Mouse (Mus musculus): ENCODE data around the gene 1300017J02Rik. TPM values are rescaled to one million over a fixed set of nuclear protein-coding genes. Genes with fewer than 3 reads are reported as not detected.

The 1300017J02Rik gene
- polyA plus RNA-seq, 1 experiment from 2014 or later: 1.4 TPM

GRCm38 (mm10) chr9:103286396-103286795 lies 18.5 kb downstream of the 1300017J02Rik start:
- no peaks in the 10 kb centered on the region for H3K36me3 ChIP-seq (ENCODE audit: insufficient read depth, low read length)
- H3K4me3 ChIP-seq (ENCODE audit: low read depth, low read length): no peak overlapping the region
- DNase-seq (ENCODE audit: low spot score) (no peak), ATAC-seq (no peak)
- H3K9ac ChIP-seq (replicated peaks; ENCODE audit: low read depth): no peak overlapping the region
- TF ChIP-seq EP300 (IDR thresholded peaks at IDR 0.05) (no peak), CTCF (IDR thresholded peaks at IDR 0.05) (no peak)
- H3K4me1 ChIP-seq (ENCODE audit: insufficient read depth, low read depth, low read length): no peaks in the 10 kb centered on the region
- no peaks in the 10 kb centered on the region for H3K9me3 ChIP-seq (ENCODE audit: low read length)
- 36% methylated on average over 4 of the region's 4 CpGs for WGBS
- no peak overlapping the region for H3K27ac ChIP-seq (ENCODE audit: low read length)
- H3K4me2 ChIP-seq (replicated peaks; ENCODE audit: low read depth, low read length): no peak overlapping the region
- no peaks in the 10 kb centered on the region for H3K27me3 ChIP-seq (replicated peaks; ENCODE audit: insufficient read depth, low read length)

- no peak overlapping the region for H3K27ac ChIP-seq (ENCODE audit: low read length)
- WGBS: 74% methylated on average over 6 of the region's 6 CpGs
- no peaks in the 10 kb centered on the region for H3K27me3 ChIP-seq (replicated peaks; ENCODE audit: insufficient read depth, low read length)
- TF ChIP-seq CTCF (IDR thresholded peaks at IDR 0.05) (no peak), EP300 (IDR thresholded peaks at IDR 0.05) (no peak)
- H3K36me3 ChIP-seq (ENCODE audit: insufficient read depth, low read length): no peaks in the 10 kb centered on the region
- H3K9ac ChIP-seq (replicated peaks; ENCODE audit: low read depth): no peak overlapping the region
- no peak overlapping the region for H3K4me3 ChIP-seq (ENCODE audit: low read depth, low read length)
- no peak for DNase-seq (ENCODE audit: low spot score)
- H3K4me2 ChIP-seq (replicated peaks; ENCODE audit: low read depth, low read length): no peak overlapping the region
- ATAC-seq: no peak
- H3K4me1 ChIP-seq (ENCODE audit: insufficient read depth, low read depth, low read length): no peaks in the 10 kb centered on the region
- H3K9me3 ChIP-seq (ENCODE audit: low read length): no peaks in the 10 kb centered on the region
Measured at GRCm38 (mm10) chr9:103276876-103277275, 28.0 kb downstream of the 1300017J02Rik start.

- WGBS: 85% methylated on average over 1 of the region's 1 CpGs
- no peak overlapping the region for H3K4me3 ChIP-seq (ENCODE audit: low read depth, low read length)
- H3K36me3 ChIP-seq (ENCODE audit: insufficient read depth, low read length): no peaks in the 10 kb centered on the region
- no peak overlapping the region for H3K27ac ChIP-seq (ENCODE audit: low read length)
- H3K27me3 ChIP-seq (replicated peaks; ENCODE audit: insufficient read depth, low read length): no peaks in the 10 kb centered on the region
- no peaks in the 10 kb centered on the region for H3K9me3 ChIP-seq (ENCODE audit: low read length)
- ATAC-seq (no peak), DNase-seq (ENCODE audit: low spot score) (no peak)
- H3K9ac ChIP-seq (replicated peaks; ENCODE audit: low read depth): no peak overlapping the region
- no peak for TF ChIP-seq EP300 (IDR thresholded peaks at IDR 0.05)
- no peak for TF ChIP-seq CTCF (IDR thresholded peaks at IDR 0.05)
- H3K4me1 ChIP-seq (ENCODE audit: insufficient read depth, low read depth, low read length): no peaks in the 10 kb centered on the region
- H3K4me2 ChIP-seq (replicated peaks; ENCODE audit: low read depth, low read length): no peak overlapping the region
Measured at GRCm38 (mm10) chr9:103275676-103276075, 29.2 kb downstream of the 1300017J02Rik start.

- Histone ChIP-seq H3K9ac (replicated peaks; ENCODE audit: low read depth) (no peak overlapping the region), H3K4me3 (ENCODE audit: low read depth, low read length) (no peak overlapping the region), H3K4me1 (ENCODE audit: insufficient read depth, low read depth, low read length) (no peaks in the 10 kb centered on the region), H3K36me3 (ENCODE audit: insufficient read depth, low read length) (no peaks in the 10 kb centered on the region), H3K27ac (ENCODE audit: low read length) (no peak overlapping the region), H3K9me3 (ENCODE audit: low read length) (no peaks in the 10 kb centered on the region), H3K27me3 (replicated peaks; ENCODE audit: insufficient read depth, low read length) (no peaks in the 10 kb centered on the region), H3K4me2 (replicated peaks; ENCODE audit: low read depth, low read length) (no peak overlapping the region)
- DNase-seq (ENCODE audit: low spot score) (no peak), ATAC-seq (no peak)
- TF ChIP-seq CTCF (IDR thresholded peaks at IDR 0.05): no peak
- no peak for TF ChIP-seq EP300 (IDR thresholded peaks at IDR 0.05)
- WGBS: 68% methylated on average over 8 of the region's 8 CpGs
Measured at GRCm38 (mm10) chr9:103274819-103275218, 30.1 kb downstream of the 1300017J02Rik start.

GRCm38 (mm10) chr9:103271104-103271503 lies 33.8 kb downstream of the 1300017J02Rik start:
- H3K4me2 ChIP-seq (replicated peaks; ENCODE audit: low read depth, low read length): no peak overlapping the region
- 5% methylated on average over 4 of the region's 4 CpGs for WGBS
- DNase-seq (ENCODE audit: low spot score): no peak

GRCm38 (mm10) chr9:103265778-103266177 lies 39.1 kb downstream of the 1300017J02Rik start:
- Histone ChIP-seq H3K27me3 (replicated peaks; ENCODE audit: insufficient read depth, low read length) (no peaks in the 10 kb centered on the region), H3K27ac (ENCODE audit: low read length) (no peak overlapping the region), H3K4me3 (ENCODE audit: low read depth, low read length) (no peak overlapping the region), H3K9me3 (ENCODE audit: low read length) (no peaks in the 10 kb centered on the region), H3K4me1 (ENCODE audit: insufficient read depth, low read depth, low read length) (no peaks in the 10 kb centered on the region), H3K36me3 (ENCODE audit: insufficient read depth, low read length) (no peaks in the 10 kb centered on the region), H3K9ac (replicated peaks; ENCODE audit: low read depth) (no peak overlapping the region), H3K4me2 (replicated peaks; ENCODE audit: low read depth, low read length) (no peak overlapping the region)
- WGBS: 81% methylated on average over 4 of the region's 4 CpGs
- ATAC-seq: no peak
- no peak for DNase-seq (ENCODE audit: low spot score)
- TF ChIP-seq EP300 (IDR thresholded peaks at IDR 0.05): no peak
- 0 out of 2 replicates have a peak, but pooled peaks have one; percentile 7 for TF ChIP-seq CTCF (IDR thresholded peaks at IDR 0.05)

More at GRCm38 (mm10) chr9:103271104-103271503, 33.8 kb downstream of the 1300017J02Rik start:
- Histone ChIP-seq H3K4me1 (ENCODE audit: insufficient read depth, low read depth, low read length) (no peaks in the 10 kb centered on the region), H3K4me3 (ENCODE audit: low read depth, low read length) (no peak overlapping the region), H3K9me3 (ENCODE audit: low read length) (no peaks in the 10 kb centered on the region), H3K27me3 (replicated peaks; ENCODE audit: insufficient read depth, low read length) (no peaks in the 10 kb centered on the region), H3K9ac (replicated peaks; ENCODE audit: low read depth) (no peak overlapping the region), H3K36me3 (ENCODE audit: insufficient read depth, low read length) (no peaks in the 10 kb centered on the region), H3K27ac (ENCODE audit: low read length) (no peak overlapping the region)
- TF ChIP-seq EP300 (IDR thresholded peaks at IDR 0.05): no peak
- no peak for TF ChIP-seq CTCF (IDR thresholded peaks at IDR 0.05)
- ATAC-seq: no peak

- Histone ChIP-seq H3K36me3 (ENCODE audit: insufficient read depth, low read length) (no peaks in the 10 kb centered on the region), H3K9ac (replicated peaks; ENCODE audit: low read depth) (no peak overlapping the region), H3K27ac (ENCODE audit: low read length) (no peak overlapping the region), H3K4me1 (ENCODE audit: insufficient read depth, low read depth, low read length) (no peaks in the 10 kb centered on the region), H3K27me3 (replicated peaks; ENCODE audit: insufficient read depth, low read length) (no peaks in the 10 kb centered on the region), H3K9me3 (ENCODE audit: low read length) (0 out of 2 replicates have a peak, but pooled peaks cover 3% of the 10 kb centered on the region), H3K4me2 (replicated peaks; ENCODE audit: low read depth, low read length) (no peak overlapping the region), H3K4me3 (ENCODE audit: low read depth, low read length) (no peak overlapping the region)
- WGBS: 67% methylated on average over 5 of the region's 5 CpGs
- TF ChIP-seq CTCF (IDR thresholded peaks at IDR 0.05): no peak
- no peak for TF ChIP-seq EP300 (IDR thresholded peaks at IDR 0.05)
- ATAC-seq (no peak), DNase-seq (ENCODE audit: low spot score) (no peak)
Measured at GRCm38 (mm10) chr9:103252906-103253305, 52.0 kb downstream of the 1300017J02Rik start.

Measured in lung, postnatal 0 days (tissue).